Mouse (Mus musculus): ENCODE data around the gene Rfx7. TPM values are rescaled to one million over a fixed set of nuclear protein-coding genes. Genes with fewer than 3 reads are reported as not detected.
"Not testable (repeated sequence)": the region's sequence is repeated elsewhere in the genome, so short reads cannot be mapped to it uniquely, and the experiment has no call there.

The Rfx7 gene
- polyA plus RNA-seq, 1 experiment from 2014 or later = 15.0 TPM

GRCm38 (mm10) chr9:72661561-72661894, 129.5 kb downstream of the Rfx7 start:
- H3K4me1 ChIP-seq (replicated peaks) = peaks cover 50% of the 10 kb centered on the region
- H3K4me2 ChIP-seq = peak overlapping the region; percentile 92
- under 1% methylated on average over 13 of the region's 13 CpGs for WGBS
- H3K27ac ChIP-seq (replicated peaks) = peak overlapping the region; percentile 99
- no peaks in the 10 kb centered on the region for H3K9me3 ChIP-seq
- no peak for ATAC-seq (ENCODE audit: low read depth)
- peak overlapping the region; percentile 100 for H3K9ac ChIP-seq
- peaks cover 10% of the 10 kb centered on the region for H3K36me3 ChIP-seq
- H3K4me3 ChIP-seq = peak overlapping the region; percentile 99
- H3K27me3 ChIP-seq = no peaks in the 10 kb centered on the region

DNA sequence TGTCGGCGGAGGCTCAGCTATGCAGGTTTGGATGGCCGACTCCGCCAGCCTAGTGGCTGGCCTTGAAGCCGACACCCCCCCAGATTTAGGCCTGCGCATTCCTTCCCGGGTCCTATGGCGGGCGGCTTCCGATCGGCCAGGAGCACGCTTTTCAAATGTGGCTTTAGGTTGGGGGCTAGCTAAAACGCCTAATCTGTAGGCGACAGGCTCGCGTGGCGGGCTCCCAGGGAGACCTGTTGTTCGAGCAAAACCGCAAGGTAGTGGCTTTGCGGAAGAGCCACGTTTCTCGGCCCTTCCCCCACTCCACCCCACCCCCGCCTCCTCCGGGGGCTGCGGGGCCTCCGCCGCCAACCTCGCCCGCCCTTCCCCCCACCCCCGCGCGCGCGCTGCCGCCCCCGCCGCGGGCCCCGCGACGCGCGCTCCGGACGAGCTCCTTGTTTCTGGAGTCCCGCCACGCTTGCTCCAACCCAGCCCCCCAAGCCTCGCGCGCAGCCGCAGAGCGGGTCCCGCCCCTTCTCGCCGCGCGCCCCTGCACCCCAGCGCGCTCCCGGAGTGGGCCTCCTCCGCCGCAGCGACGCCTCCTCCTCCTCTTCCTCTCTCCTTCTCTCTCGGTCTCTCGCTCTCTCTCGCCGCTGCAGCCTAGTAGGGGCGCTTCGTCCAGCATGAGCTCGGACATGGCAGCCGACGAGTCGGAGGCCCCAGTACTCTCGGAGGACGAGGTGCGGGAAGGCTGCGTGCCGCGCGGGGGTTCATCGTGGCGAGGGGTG, 130.0 kb downstream of the Rfx7 start, which contains the start of gene Nedd4:
Gene Nedd4, plus strand, starts transcription at position 452 of the 767 bp plus-strand sequence.
- peak within 1 kb of the TSS; percentile 92 for H3K4me2 ChIP-seq
- peaks cover 16% of the 10 kb centered on the region for H3K36me3 ChIP-seq
- WGBS = under 1% methylated on average over 68 of the region's 83 CpGs
- no peaks in the 10 kb centered on the region for H3K27me3 ChIP-seq
- peaks cover 49% of the 10 kb centered on the region for H3K4me1 ChIP-seq (replicated peaks)
- peak within 1 kb of the TSS; percentile 100 for H3K9ac ChIP-seq
- H3K4me3 ChIP-seq = peak within 1 kb of the TSS; percentile 99
- peak within 1 kb of the TSS; percentile 99 for H3K27ac ChIP-seq (replicated peaks)
- ATAC-seq (ENCODE audit: low read depth) = peak; percentile 93
- no peaks in the 10 kb centered on the region for H3K9me3 ChIP-seq

DNA sequence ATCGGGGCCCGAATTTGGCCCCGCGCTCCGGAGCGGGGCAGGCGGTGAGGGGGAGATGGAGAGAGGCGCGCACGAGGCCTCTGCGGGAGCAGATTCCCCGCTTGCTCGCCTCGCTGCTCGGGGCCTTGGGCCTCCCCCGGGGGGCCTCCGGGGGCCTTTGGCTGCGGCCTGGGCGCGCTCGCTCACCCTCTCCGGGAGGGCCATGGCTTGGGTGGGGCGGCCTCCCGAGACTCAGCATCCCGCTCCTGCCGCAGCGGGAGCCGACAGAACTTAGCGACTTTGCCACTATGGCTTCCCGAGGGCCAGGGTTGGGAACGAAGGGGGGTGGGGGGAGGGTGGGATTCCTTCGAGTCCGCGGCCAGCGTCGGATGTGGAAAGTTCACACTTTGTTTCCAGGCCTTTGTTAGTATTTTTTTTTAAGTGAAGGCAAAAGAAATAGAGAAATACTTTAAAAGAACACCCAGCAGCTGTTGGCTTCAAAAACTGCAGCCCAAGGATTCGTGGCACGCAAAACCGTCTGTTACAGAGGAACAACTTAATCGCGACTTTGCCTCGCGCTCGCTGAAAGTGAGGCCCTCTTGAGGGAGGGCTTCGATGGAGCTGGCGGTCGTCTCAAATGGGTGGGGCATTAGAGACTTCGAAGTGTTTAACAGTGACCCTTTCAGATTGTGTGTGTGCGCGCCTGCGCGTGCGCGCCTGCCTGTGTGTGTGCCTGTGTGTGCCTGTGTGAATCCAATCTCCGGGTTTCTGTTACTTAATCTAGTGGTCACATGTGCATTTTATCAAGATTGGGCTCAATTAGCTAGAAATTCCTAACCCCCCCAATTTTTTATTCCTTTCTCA, 130.9 kb downstream of the Rfx7 start:
- Histone ChIP-seq H3K36me3 (peaks cover 17% of the 10 kb centered on the region), H3K27ac (replicated peaks) (peak overlapping the region; percentile 99), H3K27me3 (no peaks in the 10 kb centered on the region), H3K4me1 (replicated peaks) (peaks cover 54% of the 10 kb centered on the region), H3K4me2 (peak overlapping the region; percentile 92), H3K9ac (peak overlapping the region; percentile 100), H3K4me3 (peak overlapping the region; percentile 99), H3K9me3 (no peaks in the 10 kb centered on the region)
- under 1% methylated on average over 53 of the region's 55 CpGs for WGBS
- peak; percentile 45 for ATAC-seq (ENCODE audit: low read depth)

- peaks cover 17% of the 10 kb centered on the region for H3K36me3 ChIP-seq
- 8% methylated on average over 10 of the region's 10 CpGs for WGBS
- peak overlapping the region; percentile 99 for H3K27ac ChIP-seq (replicated peaks)
- no peaks in the 10 kb centered on the region for H3K9me3 ChIP-seq
- peak overlapping the region; percentile 100 for H3K9ac ChIP-seq
- peaks cover 54% of the 10 kb centered on the region for H3K4me1 ChIP-seq (replicated peaks)
- H3K4me3 ChIP-seq = peak overlapping the region; percentile 99
- ATAC-seq (ENCODE audit: low read depth) = no peak
- peak overlapping the region; percentile 92 for H3K4me2 ChIP-seq
- no peaks in the 10 kb centered on the region for H3K27me3 ChIP-seq
Observed at GRCm38 (mm10) chr9:72663534-72663918, 131.5 kb downstream of the Rfx7 start.

GRCm38 (mm10) chr9:72664409-72665351, 132.6 kb downstream of the Rfx7 start:
- Histone ChIP-seq H3K4me1 (replicated peaks) (peaks cover 64% of the 10 kb centered on the region), H3K36me3 (peaks cover 26% of the 10 kb centered on the region), H3K4me2 (peak overlapping the region; percentile 92), H3K9me3 (no peaks in the 10 kb centered on the region), H3K27me3 (no peaks in the 10 kb centered on the region), H3K27ac (replicated peaks) (peak overlapping the region; percentile 99), H3K9ac (peak overlapping the region; percentile 100), H3K4me3 (peak overlapping the region; percentile 99)
- 21% methylated on average over 12 of the region's 12 CpGs for WGBS
- ATAC-seq (ENCODE audit: low read depth) = no peak

- 36% methylated on average over 7 of the region's 7 CpGs for WGBS
- Histone ChIP-seq H3K4me3 (peak overlapping the region; percentile 99), H3K36me3 (peaks cover 33% of the 10 kb centered on the region), H3K9ac (peak overlapping the region; percentile 100; the same call in 1 of the 2 replicates), H3K4me2 (peak overlapping the region; percentile 92), H3K9me3 (no peaks in the 10 kb centered on the region), H3K27me3 (no peaks in the 10 kb centered on the region), H3K27ac (replicated peaks) (peak overlapping the region; percentile 99), H3K4me1 (replicated peaks) (peaks cover 68% of the 10 kb centered on the region)
- ATAC-seq (ENCODE audit: low read depth) = no peak
Observed at GRCm38 (mm10) chr9:72665517-72665916, 133.5 kb downstream of the Rfx7 start.

DNA sequence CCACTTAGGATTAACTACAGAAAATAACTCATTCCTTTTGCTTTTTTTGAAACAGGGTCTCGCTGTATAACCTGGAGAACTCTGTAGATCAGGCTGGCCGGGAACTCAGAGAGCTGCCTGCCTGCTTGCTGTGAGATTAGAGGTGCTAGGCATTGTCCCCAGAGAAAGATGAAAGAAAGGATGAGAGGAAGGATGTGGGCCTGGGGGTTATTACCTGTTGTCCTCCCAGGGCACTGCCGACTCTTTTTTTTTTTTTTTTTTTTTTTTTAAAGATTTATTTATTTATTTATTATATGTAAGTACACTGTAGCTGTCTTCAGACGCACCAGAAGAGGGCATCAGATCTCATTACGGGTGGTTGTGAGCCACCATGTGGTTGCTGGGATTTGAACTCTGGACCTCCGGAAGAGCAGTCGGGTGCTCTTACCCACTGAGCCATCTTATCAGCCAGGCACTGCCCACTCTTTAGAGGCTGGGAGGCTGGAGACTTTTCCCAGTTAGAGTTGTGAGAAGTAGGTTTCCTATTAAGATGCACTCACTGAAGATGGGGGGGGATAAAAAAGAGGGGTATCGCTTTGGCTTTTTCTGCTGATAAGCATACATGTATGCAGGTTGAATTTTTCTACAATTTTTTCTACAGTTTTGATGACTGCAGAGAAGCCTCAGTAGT, 134.4 kb downstream of the Rfx7 start:
- 86% methylated on average over 6 of the region's 8 CpGs for WGBS
- H3K36me3 ChIP-seq = peaks cover 37% of the 10 kb centered on the region
- H3K27ac ChIP-seq (replicated peaks); H3K27me3 ChIP-seq; ATAC-seq (ENCODE audit: low read depth); H3K4me3 ChIP-seq; H3K9ac ChIP-seq; H3K9me3 ChIP-seq: not testable (repeated sequence)
- H3K4me2 ChIP-seq = peak overlapping the region; percentile 92
- H3K4me1 ChIP-seq (replicated peaks) = peaks cover 60% of the 10 kb centered on the region

GRCm38 (mm10) chr9:72667126-72667525, 135.1 kb downstream of the Rfx7 start:
- peaks cover 58% of the 10 kb centered on the region for H3K4me1 ChIP-seq (replicated peaks)
- ATAC-seq (ENCODE audit: low read depth) = no peak
- WGBS = 83% methylated on average over 3 of the region's 3 CpGs

GRCm38 (mm10) chr9:72669383-72669782, 137.3 kb downstream of the Rfx7 start:
- peaks cover 60% of the 10 kb centered on the region for H3K36me3 ChIP-seq
- 81% methylated on average over 7 of the region's 7 CpGs for WGBS
- no peaks in the 10 kb centered on the region for H3K9me3 ChIP-seq
- H3K27ac ChIP-seq (replicated peaks) = no peak overlapping the region
- no peak overlapping the region for H3K4me2 ChIP-seq
- H3K4me1 ChIP-seq (replicated peaks) = peaks cover 48% of the 10 kb centered on the region
- no peak for ATAC-seq (ENCODE audit: low read depth)
- H3K9ac ChIP-seq = no peak overlapping the region
- no peaks in the 10 kb centered on the region for H3K27me3 ChIP-seq
- no peak overlapping the region for H3K4me3 ChIP-seq

More at GRCm38 (mm10) chr9:72667126-72667525, 135.1 kb downstream of the Rfx7 start:
- Histone ChIP-seq H3K27ac (replicated peaks) (no peak overlapping the region), H3K9me3 (no peaks in the 10 kb centered on the region), H3K4me2 (no peak overlapping the region), H3K36me3 (peaks cover 42% of the 10 kb centered on the region), H3K9ac (no peak overlapping the region), H3K27me3 (no peaks in the 10 kb centered on the region), H3K4me3 (no peak overlapping the region)

GRCm38 (mm10) chr9:72672361-72672760, 140.3 kb downstream of the Rfx7 start:
- H3K9ac ChIP-seq = no peak overlapping the region
- 35% methylated on average over 2 of the region's 2 CpGs for WGBS
- peaks cover 21% of the 10 kb centered on the region for H3K4me1 ChIP-seq (replicated peaks)
- no peaks in the 10 kb centered on the region for H3K9me3 ChIP-seq
- no peaks in the 10 kb centered on the region for H3K27me3 ChIP-seq
- no peak overlapping the region for H3K27ac ChIP-seq (replicated peaks)
- no peak overlapping the region for H3K4me2 ChIP-seq
- peaks cover 72% of the 10 kb centered on the region for H3K36me3 ChIP-seq
- no peak for ATAC-seq (ENCODE audit: low read depth)
- no peak overlapping the region for H3K4me3 ChIP-seq

All from neural tube, embryonic 13.5 days (tissue).